Mouse (Mus musculus): ENCODE results near the gene Csnk2b. TPM values are rescaled to one million over a fixed set of nuclear protein-coding genes. Genes with fewer than 3 reads are reported as not detected.

Csnk2b gene
- total and polyA plus RNA-seq, 3 experiments, result 149 to 301 (median 170) TPM

DNA sequence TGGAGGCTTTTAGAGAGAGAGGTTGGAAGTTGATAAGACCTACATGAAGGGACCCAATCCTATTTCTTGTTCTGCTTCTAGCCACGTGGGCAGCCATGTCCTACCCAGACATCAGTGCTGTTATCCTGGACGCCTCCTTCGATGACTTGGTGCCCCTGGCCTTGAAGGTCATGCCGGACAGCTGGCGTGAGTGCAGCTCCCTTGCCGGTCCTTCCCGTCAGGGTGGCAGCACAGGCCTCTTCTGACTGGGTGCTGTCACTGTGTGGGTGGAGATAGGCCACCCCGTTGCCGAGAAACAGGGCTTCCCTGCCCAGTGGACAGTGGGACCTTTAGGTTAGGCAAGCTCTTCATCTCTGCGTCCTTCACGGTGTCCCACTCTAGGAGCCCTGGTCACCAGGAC lies 20.7 kb downstream of the Csnk2b start:
- no peaks in the 10 kb centered on the region for H3K36me3 ChIP-seq (ENCODE audit: control insufficient read depth, insufficient read depth, low read length)
- no peak for TF ChIP-seq CTCF (IDR thresholded peaks at IDR 0.05)
- no peak for TF ChIP-seq EP300 (IDR thresholded peaks at IDR 0.05; ENCODE audit: insufficient read depth, low read depth, low read length)
- no peak for TF ChIP-seq POLR2A (IDR thresholded peaks at IDR 0.05; ENCODE audit: insufficient read depth, low read depth, low read length)

DNA sequence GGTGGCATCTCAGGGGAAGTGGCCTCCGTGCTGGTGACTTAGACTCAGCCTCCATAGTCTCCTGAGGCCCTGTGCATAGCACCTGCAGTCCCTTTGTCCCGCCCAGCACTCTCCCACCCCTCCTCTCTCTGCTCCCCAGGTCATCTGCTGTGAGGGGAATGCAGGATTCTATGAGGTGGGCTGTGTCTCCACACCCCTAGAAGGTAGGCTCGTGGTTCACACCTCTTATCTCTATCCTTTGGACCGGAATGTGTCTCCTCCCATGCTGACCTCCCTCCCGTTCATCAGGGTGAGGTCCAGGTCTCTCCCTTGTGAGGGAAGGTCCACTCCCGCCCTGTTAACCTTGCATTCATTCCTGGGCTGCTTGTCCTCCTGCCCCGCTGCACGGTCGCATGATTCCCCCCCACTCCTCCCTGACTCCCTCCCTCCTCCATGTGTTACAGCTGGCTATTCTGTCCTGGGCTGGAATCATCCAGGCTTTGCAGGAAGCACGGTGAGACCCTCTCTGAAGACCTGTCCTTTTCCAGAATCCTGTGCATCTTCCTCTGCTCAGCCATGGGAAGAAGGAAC lies 21.6 kb downstream of the Csnk2b start:
- Histone ChIP-seq H3K9ac (ENCODE audit: low read depth, low read length) (no peak overlapping the region), H3K27me3 (ENCODE audit: control insufficient read depth, insufficient read depth, low read length) (no peaks in the 10 kb centered on the region), H3K4me3 (no peak overlapping the region), H3K4me1 (ENCODE audit: control insufficient read depth, insufficient read depth, low read length) (no peaks in the 10 kb centered on the region), H3K79me2 (replicated peaks; ENCODE audit: control insufficient read depth, insufficient read depth, low read length) (no peaks in the 10 kb centered on the region), H3K27ac (no peak overlapping the region), H3K36me3 (ENCODE audit: control insufficient read depth, insufficient read depth, low read length) (no peaks in the 10 kb centered on the region)
- no peak for DNase-seq
- WGBS, result 68% methylated on average over 10 of the region's 10 CpGs
- intact Hi-C loops (cut with DNase I), result no loop called here
- TF ChIP-seq EP300 (IDR thresholded peaks at IDR 0.05; ENCODE audit: insufficient read depth, low read depth, low read length) (no peak), CTCF (IDR thresholded peaks at IDR 0.05) (no peak), POLR2A (IDR thresholded peaks at IDR 0.05; ENCODE audit: insufficient read depth, low read depth, low read length) (no peak)

More for the DNA sequence above, 20.7 kb downstream of the Csnk2b start:
- Histone ChIP-seq H3K27ac (no peak overlapping the region), H3K4me1 (ENCODE audit: control insufficient read depth, insufficient read depth, low read length) (no peaks in the 10 kb centered on the region), H3K27me3 (ENCODE audit: control insufficient read depth, insufficient read depth, low read length) (no peaks in the 10 kb centered on the region), H3K79me2 (replicated peaks; ENCODE audit: control insufficient read depth, insufficient read depth, low read length) (no peaks in the 10 kb centered on the region), H3K9ac (ENCODE audit: low read depth, low read length) (no peak overlapping the region), H3K4me3 (no peak overlapping the region)
- no peak for DNase-seq
- WGBS, result 76% methylated on average over 11 of the region's 11 CpGs
- intact Hi-C loops (cut with DNase I), result no loop called here

DNA sequence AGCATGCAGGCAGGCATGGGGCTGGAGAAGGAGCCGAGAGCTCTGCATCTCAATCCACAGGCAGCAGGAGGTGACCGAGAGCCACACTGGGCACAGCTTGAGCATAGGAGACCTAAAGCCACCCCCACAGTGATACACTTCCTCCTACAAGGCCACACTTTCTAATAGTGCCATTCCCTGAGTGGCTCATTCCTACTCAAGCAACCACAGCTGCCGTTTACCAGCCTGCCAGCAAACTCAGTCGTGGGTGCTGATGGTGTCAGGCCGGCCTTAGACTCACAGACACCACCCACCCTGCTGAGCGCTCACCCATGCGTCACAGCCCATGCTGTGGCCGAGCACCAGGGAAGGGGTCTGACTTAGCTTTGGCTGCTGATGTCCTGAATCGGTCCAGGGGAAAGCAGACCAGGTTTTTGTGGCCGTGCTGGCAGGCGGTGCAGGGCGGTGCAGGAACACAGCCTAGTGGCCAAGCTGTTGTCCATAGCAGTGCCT lies 24.6 kb downstream of the Csnk2b start:
- Histone ChIP-seq H3K27ac (no peak overlapping the region), H3K4me3 (no peak overlapping the region), H3K36me3 (ENCODE audit: control insufficient read depth, insufficient read depth, low read length) (no peaks in the 10 kb centered on the region), H3K79me2 (replicated peaks; ENCODE audit: control insufficient read depth, insufficient read depth, low read length) (no peaks in the 10 kb centered on the region), H3K9ac (ENCODE audit: low read depth, low read length) (no peak overlapping the region), H3K27me3 (ENCODE audit: control insufficient read depth, insufficient read depth, low read length) (no peaks in the 10 kb centered on the region), H3K4me1 (ENCODE audit: control insufficient read depth, insufficient read depth, low read length) (no peaks in the 10 kb centered on the region)
- DNase-seq, result no peak
- intact Hi-C loops (cut with DNase I), result no loop called here
- WGBS, result 84% methylated on average over 12 of the region's 12 CpGs
- no peak for TF ChIP-seq POLR2A (IDR thresholded peaks at IDR 0.05; ENCODE audit: insufficient read depth, low read depth, low read length)
- no peak for TF ChIP-seq EP300 (IDR thresholded peaks at IDR 0.05; ENCODE audit: insufficient read depth, low read depth, low read length)
- TF ChIP-seq CTCF (IDR thresholded peaks at IDR 0.05), result peak; percentile 39

DNA sequence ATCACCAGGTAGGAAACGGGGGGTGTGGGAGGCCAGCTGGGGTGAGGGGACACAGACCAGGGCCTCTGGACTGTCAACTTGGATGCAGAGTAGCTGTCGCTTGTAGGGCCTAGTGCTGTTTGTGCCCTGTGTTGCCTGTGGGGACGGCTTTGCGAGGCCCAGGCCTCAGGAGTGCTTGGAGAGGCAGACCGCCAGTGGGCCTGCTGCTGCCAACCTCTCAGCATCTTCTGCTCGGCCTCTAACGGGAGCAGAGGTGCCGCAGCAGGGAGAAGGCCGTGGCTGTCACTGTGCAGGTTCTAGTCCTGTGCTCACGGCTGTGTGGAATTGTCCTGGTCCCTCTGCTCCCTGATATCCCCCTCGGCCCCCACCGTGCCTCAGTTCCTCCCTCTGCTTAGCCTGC lies 25.3 kb downstream of the Csnk2b start:
- Histone ChIP-seq H3K27ac (no peak overlapping the region), H3K9ac (ENCODE audit: low read depth, low read length) (no peak overlapping the region), H3K79me2 (replicated peaks; ENCODE audit: control insufficient read depth, insufficient read depth, low read length) (no peaks in the 10 kb centered on the region), H3K4me1 (ENCODE audit: control insufficient read depth, insufficient read depth, low read length) (no peaks in the 10 kb centered on the region), H3K36me3 (ENCODE audit: control insufficient read depth, insufficient read depth, low read length) (no peaks in the 10 kb centered on the region), H3K4me3 (no peak overlapping the region), H3K27me3 (ENCODE audit: control insufficient read depth, insufficient read depth, low read length) (no peaks in the 10 kb centered on the region)
- DNase-seq, result no peak
- TF ChIP-seq POLR2A (IDR thresholded peaks at IDR 0.05; ENCODE audit: insufficient read depth, low read depth, low read length), result no peak
- no peak for TF ChIP-seq EP300 (IDR thresholded peaks at IDR 0.05; ENCODE audit: insufficient read depth, low read depth, low read length)
- TF ChIP-seq CTCF (IDR thresholded peaks at IDR 0.05), result no peak
- intact Hi-C loops (cut with DNase I), result no loop called here
- 85% methylated on average over 12 of the region's 12 CpGs for WGBS

DNA sequence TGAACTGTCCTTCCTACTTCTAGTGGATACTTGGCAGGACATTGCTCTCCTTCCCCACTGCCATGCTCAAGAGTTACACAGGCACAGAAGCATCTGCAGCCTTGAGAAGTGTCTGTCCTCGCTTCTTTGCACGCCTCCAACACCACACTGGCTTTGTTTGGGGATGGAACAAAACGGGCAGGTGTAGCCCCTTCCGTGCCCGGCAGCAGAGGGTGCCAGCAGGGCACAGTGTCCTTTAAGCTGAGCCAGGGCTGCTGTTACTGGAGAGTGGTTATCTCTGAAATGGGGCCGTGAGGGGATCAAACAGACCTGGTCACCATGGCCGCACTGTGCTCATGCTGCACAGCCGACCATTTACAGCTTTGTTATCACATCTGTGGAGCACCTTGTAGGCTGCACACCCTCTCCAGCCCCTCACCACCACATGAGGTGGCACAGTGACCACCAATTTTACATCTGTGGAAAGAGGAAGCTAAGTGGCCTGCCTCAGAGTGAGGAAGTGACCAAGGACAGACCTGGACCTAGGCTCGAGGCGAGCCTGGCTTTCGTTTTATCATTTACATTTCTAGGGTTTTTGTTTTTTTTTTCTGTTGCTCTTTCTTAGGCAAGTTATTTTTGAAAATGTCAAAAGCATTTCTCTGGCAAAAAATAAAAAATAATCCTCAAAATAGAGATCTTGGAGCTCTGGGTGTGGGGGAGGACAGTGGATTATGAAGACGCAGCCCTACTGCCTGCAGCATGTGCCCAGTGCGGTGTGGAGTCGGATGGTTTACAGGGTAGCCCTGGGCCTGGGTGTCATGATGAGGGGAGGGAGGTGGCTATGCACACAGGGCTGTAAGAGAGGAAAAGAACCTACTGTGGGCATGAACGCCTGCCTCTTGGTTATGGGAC lies 27.1 kb downstream of the Csnk2b start:
- no peak for DNase-seq
- Histone ChIP-seq H3K27ac (no peak overlapping the region), H3K36me3 (ENCODE audit: control insufficient read depth, insufficient read depth, low read length) (no peaks in the 10 kb centered on the region), H3K9ac (ENCODE audit: low read depth, low read length) (no peak overlapping the region), H3K27me3 (ENCODE audit: control insufficient read depth, insufficient read depth, low read length) (no peaks in the 10 kb centered on the region), H3K4me1 (ENCODE audit: control insufficient read depth, insufficient read depth, low read length) (peaks cover 1% of the 10 kb centered on the region; the same call in 1 of the 2 replicates), H3K79me2 (replicated peaks; ENCODE audit: control insufficient read depth, insufficient read depth, low read length) (no peaks in the 10 kb centered on the region), H3K4me3 (no peak overlapping the region)
- TF ChIP-seq EP300 (IDR thresholded peaks at IDR 0.05; ENCODE audit: insufficient read depth, low read depth, low read length), result no peak
- no peak for TF ChIP-seq POLR2A (IDR thresholded peaks at IDR 0.05; ENCODE audit: insufficient read depth, low read depth, low read length)
- no peak for TF ChIP-seq CTCF (IDR thresholded peaks at IDR 0.05)
- intact Hi-C loops (cut with DNase I), result no loop called here
- WGBS, result 73% methylated on average over 15 of the region's 15 CpGs
